Mouse (Mus musculus): ENCODE results near the gene Gpr137. TPM values are rescaled to one million over a fixed set of nuclear protein-coding genes. Genes with fewer than 3 reads are reported as not detected.
"Not testable (repeated sequence)": the region's sequence is repeated elsewhere in the genome, so short reads cannot be mapped to it uniquely, and the experiment has no call there.

Gpr137 gene
- polyA plus RNA-seq, 1 experiment: 39.9 TPM

DNA sequence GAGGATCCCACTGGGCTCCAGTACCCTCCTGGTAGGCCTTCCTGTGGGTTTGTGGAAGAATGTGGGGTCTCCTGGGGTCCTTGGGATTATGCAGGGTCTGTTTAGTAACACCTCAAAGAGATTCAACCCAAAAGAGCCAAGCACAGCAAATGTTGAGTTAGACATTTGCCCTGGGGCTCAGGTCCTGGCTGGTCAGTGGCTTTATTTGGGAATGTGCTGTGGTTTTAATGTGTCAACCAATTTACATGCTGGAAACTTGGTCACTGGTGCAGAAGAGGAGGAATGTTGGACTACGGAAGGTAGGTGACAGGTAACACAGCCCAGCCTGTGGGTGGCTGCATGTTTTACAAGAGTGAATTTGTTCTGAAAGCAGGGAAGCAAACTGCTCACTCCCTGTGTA is 39.2 kb downstream of the Gpr137 start:
- no peak for TF ChIP-seq MAX (IDR thresholded peaks at IDR 0.05; ENCODE audit: low read depth)
- TF ChIP-seq REST (IDR thresholded peaks at IDR 0.05; ENCODE audit: insufficient read depth, insufficient read length): no peak
- TF ChIP-seq MYOD1 (IDR thresholded peaks at IDR 0.05; ENCODE audit: control insufficient read depth in 1 of 3, insufficient read length in 2 of 3, low read depth in 2 of 3): no peak
- TF ChIP-seq TCF12 (IDR thresholded peaks at IDR 0.05; ENCODE audit: insufficient read depth, poor library complexity, severe bottlenecking): no peak
- TF ChIP-seq TCF3 (IDR thresholded peaks at IDR 0.05; ENCODE audit: insufficient read length, low read depth): no peak
- no peak for TF ChIP-seq CEBPB (IDR thresholded peaks at IDR 0.05; ENCODE audit: insufficient read depth, poor library complexity, severe bottlenecking)
- no peak for TF ChIP-seq POLR2A (IDR thresholded peaks at IDR 0.05; ENCODE audit: insufficient read length, low read depth)
- TF ChIP-seq USF1 (IDR thresholded peaks at IDR 0.05; ENCODE audit: low read depth): no peak
- TF ChIP-seq POLR2AphosphoS2 (IDR thresholded peaks at IDR 0.05; ENCODE audit: insufficient read length, low read depth): no peak
- no peak for TF ChIP-seq MYOG (IDR thresholded peaks at IDR 0.05; ENCODE audit: control insufficient read depth in 1 of 3, insufficient read depth in 1 of 3, insufficient read length in 2 of 3, low read depth in 2 of 3)
- no peak for TF ChIP-seq SRF (IDR thresholded peaks at IDR 0.05; ENCODE audit: control insufficient read depth, insufficient read length, low read depth)
- no peak for TF ChIP-seq E2F4 (IDR thresholded peaks at IDR 0.05; ENCODE audit: insufficient read depth)
- no peak overlapping the region for H3K4me3 ChIP-seq
- peaks cover 10% of the 10 kb centered on the region for H3K79me2 ChIP-seq (ENCODE audit: control insufficient read depth, insufficient read depth)
- H3K27me3 ChIP-seq (ENCODE audit: control insufficient read depth, insufficient read depth, insufficient read length): no peaks in the 10 kb centered on the region
- H3K36me3 ChIP-seq (ENCODE audit: control insufficient read depth, insufficient read depth): no peaks in the 10 kb centered on the region
- no peak overlapping the region for H3K4me2 ChIP-seq (ENCODE audit: low read depth)
- no peak overlapping the region for H3ac ChIP-seq (ENCODE audit: control insufficient read depth, insufficient read length)

DNA sequence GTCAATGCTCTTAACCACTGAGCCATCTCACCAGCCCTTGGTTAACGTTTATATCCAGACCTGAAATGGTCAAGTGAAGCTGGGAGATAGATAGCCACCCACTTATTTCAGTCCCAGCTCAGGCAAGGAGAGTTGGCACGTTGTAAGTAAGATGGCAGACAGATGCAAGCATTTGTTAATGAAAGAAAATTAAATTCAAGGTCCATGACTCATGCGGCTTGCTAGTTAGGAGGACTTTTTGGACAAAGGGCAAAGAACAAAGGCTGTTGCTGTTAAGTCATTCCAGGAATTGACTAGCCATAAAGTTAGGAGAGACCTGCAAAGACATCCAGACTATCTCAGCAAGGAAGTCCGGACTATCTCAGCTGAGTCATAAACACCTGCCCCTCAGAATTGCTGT is 42.6 kb downstream of the Gpr137 start:
- Histone ChIP-seq H3ac (ENCODE audit: control insufficient read depth, insufficient read length) (no peak overlapping the region), H3K4me2 (ENCODE audit: low read depth) (no peak overlapping the region), H3K36me3 (ENCODE audit: control insufficient read depth, insufficient read depth) (no peaks in the 10 kb centered on the region), H3K4me3 (no peak overlapping the region), H3K79me2 (ENCODE audit: control insufficient read depth, insufficient read depth) (no peaks in the 10 kb centered on the region), H3K27me3 (ENCODE audit: control insufficient read depth, insufficient read depth, insufficient read length) (no peaks in the 10 kb centered on the region)
- TF ChIP-seq USF1 (IDR thresholded peaks at IDR 0.05; ENCODE audit: low read depth) (no peak), POLR2AphosphoS2 (IDR thresholded peaks at IDR 0.05; ENCODE audit: insufficient read length, low read depth) (no peak), MYOG (IDR thresholded peaks at IDR 0.05; ENCODE audit: control insufficient read depth in 1 of 3, insufficient read depth in 1 of 3, insufficient read length in 2 of 3, low read depth in 2 of 3) (no peak), MYOD1 (IDR thresholded peaks at IDR 0.05; ENCODE audit: control insufficient read depth in 1 of 3, insufficient read length in 2 of 3, low read depth in 2 of 3) (no peak), TCF12 (IDR thresholded peaks at IDR 0.05; ENCODE audit: insufficient read depth, poor library complexity, severe bottlenecking) (no peak)

DNA sequence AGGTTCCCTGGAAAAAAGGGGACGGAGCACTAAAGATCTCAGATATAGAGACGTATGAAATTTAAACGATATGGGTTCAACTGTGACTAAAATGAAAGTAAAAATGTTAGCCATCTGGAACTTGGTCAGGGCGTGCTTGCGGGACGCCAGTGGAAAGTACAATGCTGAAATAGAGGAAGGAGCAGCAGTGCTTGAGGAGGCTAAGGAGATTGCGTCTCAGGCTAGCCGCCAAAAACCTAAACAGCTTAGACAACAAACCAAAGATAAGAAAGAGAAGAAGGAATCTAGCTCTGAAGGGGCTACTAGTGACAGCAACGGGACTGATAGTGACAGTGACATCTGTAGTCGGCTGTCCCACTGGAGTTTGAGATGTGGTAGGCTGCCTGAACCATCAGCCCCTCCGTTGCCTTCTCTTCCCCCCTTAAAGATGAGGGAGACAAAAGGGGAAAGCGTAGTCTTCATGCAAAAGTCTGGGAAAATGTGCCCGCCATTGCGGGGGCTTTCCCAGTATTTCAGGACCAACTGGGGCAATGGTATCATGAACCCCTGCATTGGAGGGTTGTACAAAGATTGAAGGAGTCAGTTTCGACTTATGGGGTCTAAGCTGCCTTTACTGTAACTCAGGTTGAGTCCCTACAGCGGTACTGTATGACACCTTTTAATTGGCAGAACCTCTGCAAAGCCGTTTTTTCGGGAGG is 46.5 kb downstream of the Gpr137 start:
- H3K79me2 ChIP-seq (ENCODE audit: control insufficient read depth, insufficient read depth); H3K27me3 ChIP-seq (ENCODE audit: control insufficient read depth, insufficient read depth, insufficient read length); H3K36me3 ChIP-seq (ENCODE audit: control insufficient read depth, insufficient read depth); H3K4me3 ChIP-seq; H3ac ChIP-seq (ENCODE audit: control insufficient read depth, insufficient read length); H3K4me2 ChIP-seq (ENCODE audit: low read depth): not testable (repeated sequence)

DNA sequence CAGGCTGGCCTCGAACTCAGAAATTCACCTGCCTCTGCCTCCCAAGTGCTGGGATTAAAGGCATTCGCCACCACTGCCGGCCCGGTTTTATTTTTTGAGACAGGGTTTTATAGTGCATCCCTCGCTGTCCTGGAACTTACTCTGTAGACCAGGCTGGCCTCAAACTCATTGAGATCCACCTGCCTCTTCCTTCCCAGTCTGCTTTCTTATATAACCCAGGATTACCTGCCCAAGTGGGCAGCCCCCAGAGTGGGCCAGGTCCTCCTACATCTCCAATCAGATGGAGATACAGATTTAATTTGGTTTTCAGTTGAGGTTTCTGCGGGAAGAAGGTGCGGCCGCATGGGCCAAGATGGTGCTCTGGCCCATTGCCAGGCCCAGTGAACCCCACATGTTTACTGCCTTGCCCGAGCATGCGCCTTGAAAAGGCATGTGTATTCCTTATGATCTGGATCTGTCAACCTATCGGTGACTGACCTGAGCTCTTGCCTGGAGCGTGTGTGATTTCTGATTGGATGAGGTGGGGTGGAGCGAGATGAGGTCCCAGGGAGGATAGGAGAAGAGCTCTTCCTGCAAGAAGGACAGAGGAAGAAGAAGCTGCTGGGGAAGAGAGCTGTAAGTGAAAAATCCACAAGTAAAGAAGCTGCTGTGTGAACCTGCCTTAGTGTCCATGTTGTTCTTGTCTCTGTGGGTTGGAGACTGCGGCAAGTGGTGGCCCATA is 48.4 kb downstream of the Gpr137 start:
- no peaks in the 10 kb centered on the region for H3K79me2 ChIP-seq (ENCODE audit: control insufficient read depth, insufficient read depth)
- H3ac ChIP-seq (ENCODE audit: control insufficient read depth, insufficient read length): no peak overlapping the region
- H3K4me2 ChIP-seq (ENCODE audit: low read depth): no peak overlapping the region
- H3K27me3 ChIP-seq (ENCODE audit: control insufficient read depth, insufficient read depth, insufficient read length): no peaks in the 10 kb centered on the region
- TF ChIP-seq TCF12 (IDR thresholded peaks at IDR 0.05; ENCODE audit: insufficient read depth, poor library complexity, severe bottlenecking): no peak
- H3K36me3 ChIP-seq (ENCODE audit: control insufficient read depth, insufficient read depth): no peaks in the 10 kb centered on the region
- no peak overlapping the region for H3K4me3 ChIP-seq

DNA sequence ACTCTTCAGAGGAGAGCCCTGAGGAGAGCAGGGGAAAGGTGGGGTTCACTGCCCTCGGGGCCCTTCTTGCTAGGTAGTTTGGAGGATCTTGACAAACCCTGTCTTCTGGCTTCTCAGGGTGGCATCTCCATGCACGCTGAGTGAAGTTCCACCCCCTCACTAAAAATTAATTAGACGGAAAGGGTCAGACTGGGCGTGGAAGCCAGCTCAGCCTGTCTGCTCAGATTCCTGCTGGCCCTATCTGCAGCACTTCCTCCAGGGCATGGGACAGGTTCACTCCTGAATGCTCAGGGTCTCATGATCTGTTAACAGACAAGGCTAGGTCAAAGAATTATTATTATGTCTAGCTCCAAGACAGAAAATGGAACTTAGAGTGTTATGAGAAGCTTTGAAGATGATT is 49.8 kb downstream of the Gpr137 start:
- H3K36me3 ChIP-seq (ENCODE audit: control insufficient read depth, insufficient read depth): no peaks in the 10 kb centered on the region
- no peaks in the 10 kb centered on the region for H3K27me3 ChIP-seq (ENCODE audit: control insufficient read depth, insufficient read depth, insufficient read length)
- no peaks in the 10 kb centered on the region for H3K79me2 ChIP-seq (ENCODE audit: control insufficient read depth, insufficient read depth)
- no peak for TF ChIP-seq MAX (IDR thresholded peaks at IDR 0.05; ENCODE audit: low read depth)
- TF ChIP-seq E2F4 (IDR thresholded peaks at IDR 0.05; ENCODE audit: insufficient read depth): no peak
- no peak for TF ChIP-seq CEBPB (IDR thresholded peaks at IDR 0.05; ENCODE audit: insufficient read depth, poor library complexity, severe bottlenecking)
- TF ChIP-seq TCF12 (IDR thresholded peaks at IDR 0.05; ENCODE audit: insufficient read depth, poor library complexity, severe bottlenecking): no peak
- no peak for TF ChIP-seq REST (IDR thresholded peaks at IDR 0.05; ENCODE audit: insufficient read depth, insufficient read length)
- no peak for TF ChIP-seq MYOG (IDR thresholded peaks at IDR 0.05; ENCODE audit: control insufficient read depth in 1 of 3, insufficient read depth in 1 of 3, insufficient read length in 2 of 3, low read depth in 2 of 3)
- TF ChIP-seq POLR2AphosphoS2 (IDR thresholded peaks at IDR 0.05; ENCODE audit: insufficient read length, low read depth): no peak
- TF ChIP-seq USF1 (IDR thresholded peaks at IDR 0.05; ENCODE audit: low read depth): no peak
- no peak for TF ChIP-seq SRF (IDR thresholded peaks at IDR 0.05; ENCODE audit: control insufficient read depth, insufficient read length, low read depth)
- TF ChIP-seq MYOD1 (IDR thresholded peaks at IDR 0.05; ENCODE audit: control insufficient read depth in 1 of 3, insufficient read length in 2 of 3, low read depth in 2 of 3): no peak
- no peak overlapping the region for H3ac ChIP-seq (ENCODE audit: control insufficient read depth, insufficient read length)
- no peak overlapping the region for H3K4me2 ChIP-seq (ENCODE audit: low read depth)
- H3K4me3 ChIP-seq: no peak overlapping the region

Other genes with a start within 250 kb of the Gpr137 start
- 47.6 TPM for gene Rps6ka4, start 101.8 kb downstream of the Gpr137 start, polyA plus RNA-seq (2012; fragmentation: generic; extraction: Trizol)
- gene Ccdc88b, start 84.3 kb downstream of the Gpr137 start, polyA plus RNA-seq (2012; fragmentation: generic; extraction: Trizol): 0.23 TPM
- gene Trmt112, start 32.8 kb downstream of the Gpr137 start, polyA plus RNA-seq (2012; fragmentation: generic; extraction: Trizol): 281 TPM
- 276 TPM for gene Prdx5, start 32.4 kb downstream of the Gpr137 start, polyA plus RNA-seq (2012; fragmentation: generic; extraction: Trizol)
- 52.7 TPM for gene Esrra, start 20.7 kb downstream of the Gpr137 start, polyA plus RNA-seq (2012; fragmentation: generic; extraction: Trizol)
- gene Catsperz, start 17.1 kb downstream of the Gpr137 start, polyA plus RNA-seq (2012; fragmentation: generic; extraction: Trizol): 0.28 TPM
- gene Kcnk4, start 8.0 kb downstream of the Gpr137 start, polyA plus RNA-seq (2012; fragmentation: generic; extraction: Trizol): 0.12 TPM
- 76.1 TPM for gene Bad, start 619 bp downstream of the Gpr137 start, polyA plus RNA-seq (2012; fragmentation: generic; extraction: Trizol)
- 1,032 TPM for gene Ppp1r14b, start 32.5 kb upstream of the Gpr137 start, polyA plus RNA-seq (2012; fragmentation: generic; extraction: Trizol)
- gene Plcb3, start 34.0 kb upstream of the Gpr137 start, polyA plus RNA-seq (2012; fragmentation: generic; extraction: Trizol): 34.3 TPM
- gene Fkbp2, start 38.0 kb upstream of the Gpr137 start, polyA plus RNA-seq (2012; fragmentation: generic; extraction: Trizol): 96.8 TPM
- gene Vegfb, start 45.2 kb upstream of the Gpr137 start, polyA plus RNA-seq (2012; fragmentation: generic; extraction: Trizol): 49.2 TPM
- 28.5 TPM for gene Dnajc4, start 50.1 kb upstream of the Gpr137 start, polyA plus RNA-seq (2012; fragmentation: generic; extraction: Trizol)
- gene Nudt22, start 53.6 kb upstream of the Gpr137 start, polyA plus RNA-seq (2012; fragmentation: generic; extraction: Trizol): 27.0 TPM
- gene Trpt1, start 53.7 kb upstream of the Gpr137 start, polyA plus RNA-seq (2012; fragmentation: generic; extraction: Trizol): 9.2 TPM
- 0.34 TPM for gene Fermt3, start 77.0 kb upstream of the Gpr137 start, polyA plus RNA-seq (2012; fragmentation: generic; extraction: Trizol)
- gene Stip1, start 97.5 kb upstream of the Gpr137 start, polyA plus RNA-seq (2012; fragmentation: generic; extraction: Trizol): 223 TPM
- gene Macrod1, start 114.3 kb upstream of the Gpr137 start, polyA plus RNA-seq (2012; fragmentation: generic; extraction: Trizol): 82.4 TPM
- gene Flrt1, start 163.2 kb upstream of the Gpr137 start, polyA plus RNA-seq (2012; fragmentation: generic; extraction: Trizol): 1.2 TPM

Measured in myocyte (in vitro differentiated cells).